Mouse (Mus musculus): Measurements from ENCODE around the gene Rasgef1b. TPM values are rescaled to one million over a fixed set of nuclear protein-coding genes. Genes with fewer than 3 reads are reported as not detected.
A peak's percentile ranks its signal among the peaks of the same experiment; 100 is the strongest.

Gene Rasgef1b
- total RNA-seq, 2 experiments from 2014 or later: 7.4 to 7.7 TPM

- no peak for DNase-seq (ENCODE audit: low spot score)
- intact Hi-C loops (cut with DNase I): loop anchor here (5.0 kb wide), 1 partner anchor 222 kb away; no protein-coding TSS in a partner anchor
These were observed 378.8 kb downstream of the Rasgef1b start for GRCm38 (mm10) chr5:99350030-99350429.

GRCm38 (mm10) chr5:99348257-99348849, 380.5 kb downstream of the Rasgef1b start:
- DNase-seq (ENCODE audit: low spot score): peak; percentile 72
- intact Hi-C loops (cut with DNase I): loop anchor here (5.0 kb wide), 1 partner anchor 96 kb away; no protein-coding TSS in a partner anchor

- no peak for DNase-seq (ENCODE audit: low spot score)
- intact Hi-C loops (cut with DNase I): no loop called here
These were observed 386.3 kb downstream of the Rasgef1b start for GRCm38 (mm10) chr5:99342527-99342926.

- intact Hi-C loops (cut with DNase I): no loop called here
- DNase-seq (ENCODE audit: low spot score): peak; percentile 23
These were observed 388.4 kb downstream of the Rasgef1b start for GRCm38 (mm10) chr5:99340311-99340989.

- intact Hi-C loops (cut with DNase I): no loop called here
- DNase-seq (ENCODE audit: low spot score): peak; percentile 81
These were observed 389.1 kb downstream of the Rasgef1b start for GRCm38 (mm10) chr5:99339790-99340189.

GRCm38 (mm10) chr5:99338826-99339225, 390.0 kb downstream of the Rasgef1b start:
- DNase-seq (ENCODE audit: low spot score): no peak
- intact Hi-C loops (cut with DNase I): no loop called here

GRCm38 (mm10) chr5:99336427-99336826, 392.4 kb downstream of the Rasgef1b start:
- DNase-seq (ENCODE audit: low spot score): no peak
- intact Hi-C loops (cut with DNase I): no loop called here

- intact Hi-C loops (cut with DNase I): no loop called here
- DNase-seq (ENCODE audit: low spot score): no peak
These were observed 394.8 kb downstream of the Rasgef1b start for GRCm38 (mm10) chr5:99334017-99334416.

GRCm38 (mm10) chr5:99332021-99332420, 396.8 kb downstream of the Rasgef1b start:
- intact Hi-C loops (cut with DNase I): no loop called here
- DNase-seq (ENCODE audit: low spot score): no peak

- intact Hi-C loops (cut with DNase I): no loop called here
These were observed 399.8 kb downstream of the Rasgef1b start for GRCm38 (mm10) chr5:99329065-99329464.

GRCm38 (mm10) chr5:99327019-99327418, 401.8 kb downstream of the Rasgef1b start:
- no peak for DNase-seq (ENCODE audit: low spot score)
- intact Hi-C loops (cut with DNase I): no loop called here

More at GRCm38 (mm10) chr5:99329065-99329464, 399.8 kb downstream of the Rasgef1b start:
- DNase-seq (ENCODE audit: low spot score): no peak

- intact Hi-C loops (cut with DNase I): no loop called here
- DNase-seq (ENCODE audit: low spot score): no peak
These were observed 403.6 kb downstream of the Rasgef1b start for GRCm38 (mm10) chr5:99325301-99325700.

GRCm38 (mm10) chr5:99320783-99321182, 408.1 kb downstream of the Rasgef1b start:
- intact Hi-C loops (cut with DNase I): loop anchor here (2.0 kb wide), 1 partner anchor 20 kb away; no protein-coding TSS in a partner anchor
- no peak for DNase-seq (ENCODE audit: low spot score)

GRCm38 (mm10) chr5:99297939-99298338, 430.9 kb downstream of the Rasgef1b start:
- DNase-seq (ENCODE audit: low spot score): no peak
- intact Hi-C loops (cut with DNase I): no loop called here

GRCm38 (mm10) chr5:99296348-99296747, 432.5 kb downstream of the Rasgef1b start:
- intact Hi-C loops (cut with DNase I): no loop called here

GRCm38 (mm10) chr5:99292287-99292851, 436.5 kb downstream of the Rasgef1b start:
- intact Hi-C loops (cut with DNase I): no loop called here
- DNase-seq (ENCODE audit: low spot score): no peak

More at GRCm38 (mm10) chr5:99296348-99296747, 432.5 kb downstream of the Rasgef1b start:
- DNase-seq (ENCODE audit: low spot score): no peak

- intact Hi-C loops (cut with DNase I): no loop called here
- no peak for DNase-seq (ENCODE audit: low spot score)
These were observed 437.6 kb downstream of the Rasgef1b start for GRCm38 (mm10) chr5:99291084-99291830.

GRCm38 (mm10) chr5:99288262-99288661, 440.6 kb downstream of the Rasgef1b start:
- DNase-seq (ENCODE audit: low spot score): no peak
- intact Hi-C loops (cut with DNase I): no loop called here

- intact Hi-C loops (cut with DNase I): no loop called here
These were observed 441.1 kb downstream of the Rasgef1b start for GRCm38 (mm10) chr5:99287647-99288185.

GRCm38 (mm10) chr5:99286575-99286974, 442.3 kb downstream of the Rasgef1b start:
- DNase-seq (ENCODE audit: low spot score): no peak
- intact Hi-C loops (cut with DNase I): no loop called here

More at GRCm38 (mm10) chr5:99287647-99288185, 441.1 kb downstream of the Rasgef1b start:
- no peak for DNase-seq (ENCODE audit: low spot score)

Measured in heart, postnatal 25 days (tissue).